Comparison of ENCODE assay signal across 17 mouse cellular contexts in genomic region chr11:26203466-26203865, GRCm38 (mm10). TPM values are rescaled to one million over a fixed set of nuclear protein-coding genes. Genes with fewer than 3 reads are reported as not detected.
"Had no signal": no experiment of that assay in that cellular context is flagged by ENCODE, and none has a peak within 500 bp of the region (broad histone marks: within the 10 kb centered on the region; RNA-seq: fewer than 3 reads in every experiment).

No protein-coding gene starts in this region.

- H3K4me2 ChIP-seq: neural tube, embryonic 13.5 days; neural tube, embryonic 15.5 days; stomach, embryonic 15.5 days had no signal

- DNase-seq: retina, postnatal 1 day; right cerebral cortex, adult 18-20 months; right cerebral cortex, postnatal 14 days; right cerebral cortex, postnatal 25 days; right cerebral cortex, postnatal 4 days; spleen, adult 18-20 months; thymus, adult 18-20 months; thymus, adult 2 months; thymus, postnatal 14 days; thymus, postnatal 25 days; thymus, postnatal 36 days; thymus, postnatal 4 days had no signal

- H3K27ac ChIP-seq: neural tube, embryonic 13.5 days; neural tube, embryonic 15.5 days; stomach, embryonic 15.5 days; stomach, postnatal 0 days had no signal

- H3K9ac ChIP-seq: neural tube, embryonic 13.5 days; neural tube, embryonic 15.5 days; stomach, embryonic 15.5 days had no signal

- H3K4me1 ChIP-seq: neural tube, embryonic 13.5 days; neural tube, embryonic 15.5 days; stomach, embryonic 15.5 days had no signal

- H3K4me3 ChIP-seq: neural tube, embryonic 13.5 days; neural tube, embryonic 15.5 days; stomach, embryonic 15.5 days had no signal

- H3K27me3 ChIP-seq: neural tube, embryonic 13.5 days; neural tube, embryonic 15.5 days; stomach, embryonic 15.5 days had no signal

- H3K9me3 ChIP-seq: neural tube, embryonic 13.5 days; neural tube, embryonic 15.5 days; stomach, embryonic 15.5 days had no signal

- H3K36me3 ChIP-seq: neural tube, embryonic 13.5 days; neural tube, embryonic 15.5 days; stomach, embryonic 15.5 days had no signal

RNA-seq across cellular contexts. Expression of gene 5730522E02Rik, which starts 7.1 kb away (rescaled TPM):
- polyA plus RNA-seq: small intestine, adult 2 months had no signal
